Mouse (Mus musculus): Measurements from ENCODE around the gene Gsdme.

DNA sequence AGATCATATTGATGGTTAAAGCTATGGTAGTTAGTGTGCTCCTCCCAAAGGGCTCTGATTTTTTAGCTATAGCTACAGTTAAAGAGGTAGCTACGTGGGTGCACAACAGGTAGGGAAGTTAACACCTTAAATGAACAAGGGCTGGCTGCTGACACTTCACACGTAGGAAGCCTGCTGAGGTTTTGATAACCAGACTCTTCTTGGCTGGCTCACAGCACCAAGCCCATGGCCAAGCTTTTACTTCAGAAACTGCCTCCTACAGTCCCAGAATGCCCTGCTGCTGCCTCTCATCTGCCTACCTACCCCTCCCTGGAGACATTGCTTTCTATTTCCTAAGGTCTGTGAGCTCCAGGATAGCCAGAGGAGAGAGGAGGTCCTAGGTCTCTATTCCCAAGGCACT, 25.7 kb downstream of the Gsdme start:
- TF ChIP-seq CTCF (IDR thresholded peaks at IDR 0.05; ENCODE audit: low read depth) = no peak
- no peak for TF ChIP-seq EP300 (IDR thresholded peaks at IDR 0.05; ENCODE audit: low read depth)
